Mouse (Mus musculus) thymus, adult 2 months (tissue): ENCODE measurements at regions not wholly inside any gene's neighbourhood (a gene's known extent, or its start where the extent isn't known, plus 50 kb on each side); places are given as distances from the start of the nearest gene placed in this dataset.

ENCODE experiments used
- CTCF ChIP-seq: fragments of 200-500 bp; IDR thresholded peaks from 2 replicates; pipeline ENCODE4 v1.5.1; 2012; ENCODE audit warnings: mild to moderate bottlenecking, control low read depth, low read length, moderate library complexity, borderline replicate concordance; ENCODE audit not compliant: control insufficient read depth, poor library complexity, insufficient read depth; ENCODE audit errors: extremely low read depth
- POLR2A ChIP-seq: fragments of 200-500 bp; IDR thresholded peaks from 2 replicates; pipeline ENCODE4 v1.6.1; 2012; ENCODE audit warnings: mild to moderate bottlenecking, low read length, control low read depth, moderate library complexity; ENCODE audit not compliant: control insufficient read depth, poor library complexity, insufficient read depth; ENCODE audit errors: extremely low read depth

DNA sequence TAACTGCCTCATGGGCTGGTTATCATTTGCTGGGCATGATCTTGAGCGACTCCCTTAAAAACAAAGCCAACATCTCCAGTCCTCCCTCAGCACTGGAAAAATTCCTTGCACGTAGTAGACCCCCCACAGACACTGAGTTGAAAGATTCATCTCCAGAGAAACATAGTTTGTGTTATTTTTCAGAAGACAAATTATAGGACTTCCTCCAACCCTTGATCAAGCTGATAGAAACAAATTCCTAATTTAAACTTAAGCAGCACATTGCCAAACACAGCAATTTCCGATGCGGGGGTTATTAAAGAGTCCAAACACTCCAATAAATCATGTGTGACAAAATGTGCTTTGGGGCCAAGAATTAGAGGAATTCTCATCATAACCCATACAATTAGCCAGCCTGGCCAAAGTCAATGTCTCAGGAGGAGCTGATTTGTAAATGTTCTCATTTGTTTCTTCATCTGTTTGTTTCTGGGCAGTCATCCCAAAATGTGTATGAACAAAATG lies 205.7 kb upstream of the Ipo5 start:
- no peak for TF ChIP-seq CTCF
- TF ChIP-seq POLR2A: no peak
